Mouse (Mus musculus): ENCODE results near the gene Sh3pxd2a.

Sh3pxd2a gene

DNA sequence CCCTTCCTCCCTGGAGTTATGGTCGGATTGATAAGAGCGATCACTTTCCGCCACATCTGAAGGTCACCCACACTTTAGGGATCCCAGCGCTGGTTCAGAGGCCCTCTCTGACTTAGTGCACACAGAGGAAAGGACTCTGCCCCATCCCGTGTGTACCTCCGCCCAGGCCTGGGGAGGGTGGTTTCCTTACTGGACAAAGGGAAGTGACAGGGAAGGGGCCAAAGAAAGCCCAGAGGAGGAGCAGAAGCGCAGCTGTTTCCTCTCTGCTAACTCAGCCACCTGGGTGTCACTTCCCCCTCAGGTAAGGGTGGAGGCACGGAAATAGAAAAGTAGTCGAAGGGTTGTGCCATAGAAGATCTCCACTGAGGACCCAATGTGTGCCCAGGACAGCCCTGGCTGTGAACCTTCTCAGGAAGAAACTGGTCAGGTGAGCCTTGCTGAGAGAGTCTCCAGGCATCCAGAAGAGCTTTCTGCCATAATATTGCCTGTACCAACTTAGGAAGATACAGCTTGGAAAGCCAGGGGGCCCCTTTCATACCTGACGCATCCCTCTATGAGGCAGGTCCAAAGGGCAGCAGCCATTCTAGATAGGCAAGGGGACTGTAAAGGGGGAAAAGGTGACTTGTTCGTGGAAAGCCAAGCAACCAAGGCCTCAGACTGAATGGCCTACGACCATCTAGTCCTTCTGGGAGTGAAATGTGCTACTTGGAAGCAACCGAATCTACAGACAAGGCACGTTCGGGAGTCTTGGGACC lies 9.0 kb downstream of the Sh3pxd2a start:
- peak; percentile 43 to 73 for DNase-seq

DNA sequence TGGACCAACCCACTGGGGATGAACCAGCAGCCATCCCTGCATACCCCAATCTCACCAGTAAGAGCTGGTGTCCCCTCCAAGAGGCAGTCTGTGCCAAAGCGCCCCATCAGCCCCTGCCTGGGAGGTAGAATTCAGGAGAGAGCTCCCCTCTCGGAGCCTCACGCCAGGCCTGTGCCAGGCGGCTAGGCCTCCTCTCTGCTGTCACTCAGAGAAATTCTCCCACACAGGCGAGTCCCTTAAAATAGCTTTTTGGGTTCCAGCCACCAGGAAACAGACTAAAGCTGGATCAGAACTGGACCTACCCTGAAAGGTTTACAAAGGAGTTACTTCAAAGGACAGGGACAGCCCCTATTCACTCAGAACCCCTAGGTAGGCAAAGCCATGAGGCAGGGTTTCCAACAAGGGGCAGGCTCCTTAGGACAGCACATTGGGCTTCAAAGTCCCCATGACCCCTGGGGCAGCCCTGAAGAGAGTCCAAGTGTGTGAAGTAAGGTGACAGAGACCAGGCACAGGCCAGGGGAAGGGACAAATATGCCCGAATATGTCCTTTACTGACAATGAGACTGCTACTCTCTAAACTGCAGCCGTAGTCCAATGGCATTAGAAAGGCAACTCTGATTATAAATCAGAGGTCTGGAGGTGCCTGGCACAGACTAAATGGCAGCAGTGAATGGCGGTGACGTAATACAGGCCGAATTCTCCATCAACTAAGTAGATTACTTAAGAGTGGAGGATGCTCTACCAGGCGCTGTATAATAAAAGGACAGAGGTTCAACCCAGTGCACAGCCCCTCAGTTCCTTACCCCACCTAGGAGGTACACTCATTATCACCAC lies 9.8 kb downstream of the Sh3pxd2a start:
- DNase-seq: peak in 1 of 2 experiments; percentile 23

DNA sequence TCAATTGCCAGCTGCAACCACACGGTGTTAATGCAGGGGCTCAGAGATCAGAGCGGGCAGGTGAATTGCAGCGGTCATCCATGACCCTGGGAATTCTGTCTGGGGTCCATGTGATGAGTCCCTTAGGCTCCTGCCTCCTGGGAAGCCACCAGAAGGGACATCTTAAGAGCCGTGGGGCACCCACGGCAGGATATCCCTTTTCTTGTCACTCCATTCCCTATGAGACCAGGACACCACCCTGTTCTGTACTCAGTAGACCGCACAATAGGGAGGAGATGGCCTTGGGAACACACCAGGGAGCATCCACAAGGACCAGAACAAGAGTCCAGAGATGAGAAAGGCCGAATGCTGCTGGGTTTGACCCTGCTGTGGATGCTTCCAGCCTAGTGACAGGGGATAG lies 10.8 kb downstream of the Sh3pxd2a start:
- DNase-seq: no peak

DNA sequence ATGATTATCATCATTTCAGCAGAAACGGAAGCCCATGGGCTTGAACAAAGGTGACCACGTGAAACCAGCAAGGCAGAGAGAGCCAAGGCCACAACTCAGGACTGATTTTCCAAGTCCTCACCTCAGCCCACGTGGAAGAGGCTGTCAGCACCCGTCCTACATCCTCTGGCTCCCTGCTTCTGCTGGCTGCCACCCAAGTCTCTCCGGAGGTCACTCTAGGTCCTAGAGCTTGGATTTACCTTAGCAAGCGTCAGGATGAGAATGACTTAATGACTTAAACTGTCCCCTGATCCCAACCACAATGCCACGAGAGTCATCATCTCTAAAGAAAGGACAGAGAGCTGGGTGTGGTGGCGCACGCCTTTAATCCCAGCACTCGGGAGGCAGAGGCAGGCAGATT lies 11.5 kb downstream of the Sh3pxd2a start:
- DNase-seq: peak; percentile 81 to 89

DNA sequence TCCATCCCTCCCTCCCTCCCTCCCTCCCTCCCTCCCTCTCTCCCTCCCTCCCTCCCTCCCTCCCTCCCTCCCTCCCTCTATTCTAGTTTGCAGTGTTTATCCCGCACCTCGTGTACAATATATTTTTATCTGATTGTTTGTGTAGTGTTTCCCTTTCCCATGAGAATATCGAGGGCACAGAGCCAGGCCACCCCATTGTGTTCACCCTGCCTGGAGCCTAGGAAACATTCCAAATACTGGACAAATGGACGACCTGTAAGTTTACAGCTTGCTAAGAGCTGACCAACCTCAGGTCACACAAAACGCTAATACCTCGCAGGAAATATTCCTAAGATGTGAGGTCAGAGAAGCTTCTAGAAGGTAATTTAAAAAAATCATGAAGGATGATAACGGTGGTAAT lies 12.0 kb downstream of the Sh3pxd2a start:
- peak; percentile 73 to 74 for DNase-seq

DNA sequence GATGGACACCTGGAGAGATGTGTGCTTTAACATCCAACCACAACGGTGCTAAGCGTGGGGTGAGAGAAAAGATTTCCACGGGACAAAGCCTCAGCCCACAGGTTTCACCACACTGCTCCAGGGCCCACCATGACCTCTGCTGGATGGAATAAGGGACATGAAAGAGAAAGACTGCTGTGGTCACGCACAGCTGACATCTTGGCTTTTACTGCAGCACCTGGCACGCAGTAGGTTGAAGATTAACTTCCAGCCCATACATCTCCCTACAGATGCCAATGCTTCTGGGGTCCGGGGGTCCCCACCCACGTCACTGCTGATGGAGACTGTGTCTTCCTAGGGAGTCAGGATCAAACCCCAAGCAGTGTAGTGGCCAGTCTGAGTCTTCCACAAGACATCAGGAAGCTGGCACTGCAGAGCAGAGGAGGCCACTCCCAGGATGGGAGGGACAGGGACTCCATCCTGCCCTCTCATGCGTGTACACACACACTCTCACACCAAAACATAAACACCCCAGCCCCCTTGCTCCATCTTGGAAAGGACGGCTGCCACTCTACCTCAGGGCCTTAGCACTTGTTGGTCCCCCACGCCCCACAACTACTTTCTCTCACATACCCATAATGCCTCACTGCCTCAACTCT lies 12.6 kb downstream of the Sh3pxd2a start:
- DNase-seq: peak; percentile 40 to 71

DNA sequence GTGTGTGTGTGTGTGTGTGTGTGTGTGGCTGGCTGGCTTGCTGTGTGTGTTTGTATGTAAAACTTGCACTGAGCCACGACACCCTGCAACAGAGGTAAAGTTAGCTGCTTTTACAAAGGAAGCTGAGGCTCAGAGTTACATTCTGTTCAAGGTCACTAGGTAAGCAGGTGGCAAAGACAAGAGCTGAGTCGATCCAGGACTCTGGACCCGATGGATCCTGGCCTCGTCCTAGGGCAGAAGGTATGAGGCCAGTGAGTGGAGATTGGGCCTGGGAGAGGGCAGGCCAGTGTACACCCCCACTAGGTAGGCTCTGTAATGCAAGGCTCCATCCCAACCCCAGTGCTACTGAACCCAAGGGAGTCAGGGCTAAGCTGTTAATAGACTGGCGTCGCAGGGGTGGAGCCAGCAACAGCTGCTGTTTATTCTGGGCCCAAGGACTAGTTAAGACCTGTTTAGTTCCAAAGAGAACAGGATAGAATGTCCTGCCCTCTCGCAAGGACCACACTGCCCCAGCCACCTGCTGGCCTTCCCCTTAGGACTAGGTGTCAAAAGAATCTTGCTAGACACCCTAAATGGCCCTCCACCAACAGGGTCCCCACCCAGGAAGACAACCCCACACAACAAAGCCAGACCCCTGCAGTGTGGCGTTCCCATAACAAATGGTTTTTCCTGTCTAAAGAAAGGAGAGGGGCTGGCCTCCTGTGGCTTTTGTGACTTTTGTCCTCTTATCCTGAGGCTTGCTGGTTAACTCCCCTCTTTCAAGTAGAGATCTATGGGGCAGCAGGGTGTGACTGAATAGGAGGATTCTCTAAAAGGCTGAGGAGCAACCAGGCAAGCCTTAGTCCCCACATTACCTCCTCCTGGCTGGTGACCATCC lies 13.7 kb downstream of the Sh3pxd2a start:
- peak in 1 of 2 experiments; percentile 69 for DNase-seq

DNA sequence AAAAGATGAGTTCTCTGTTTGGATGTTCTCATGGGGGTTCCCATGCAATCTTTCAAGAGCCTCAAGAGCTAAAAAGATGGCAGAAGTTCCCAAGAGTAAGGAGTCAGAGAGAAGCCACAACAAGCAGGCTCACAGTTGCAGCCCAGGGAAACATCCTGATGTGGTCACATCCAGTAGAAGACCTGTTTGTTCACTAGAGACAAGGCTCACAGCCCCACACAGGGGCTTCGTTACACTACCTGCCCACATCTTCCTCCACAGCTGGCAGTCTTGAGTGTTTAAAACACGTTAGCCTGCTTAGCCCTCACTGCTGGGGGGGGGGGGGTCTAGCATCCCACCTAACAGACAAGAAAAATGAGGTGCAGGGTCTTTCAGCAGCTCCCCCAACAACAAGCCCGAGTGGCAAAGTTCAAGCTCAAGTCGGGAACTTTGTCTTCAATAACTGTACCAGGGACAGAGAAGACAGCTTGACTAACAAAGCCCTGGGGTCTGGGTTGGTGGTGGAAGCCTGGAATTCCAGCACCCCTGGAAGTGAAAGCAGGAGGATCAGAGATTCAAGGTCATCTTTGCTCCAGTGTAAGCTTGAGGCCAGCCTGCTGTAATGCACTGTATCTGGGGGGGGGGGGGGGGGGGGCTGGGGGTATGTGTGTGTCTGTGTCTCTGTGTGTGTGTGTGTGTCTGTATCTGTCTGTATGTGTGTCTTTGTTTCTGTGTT lies 14.5 kb downstream of the Sh3pxd2a start:
- DNase-seq: no peak

DNA sequence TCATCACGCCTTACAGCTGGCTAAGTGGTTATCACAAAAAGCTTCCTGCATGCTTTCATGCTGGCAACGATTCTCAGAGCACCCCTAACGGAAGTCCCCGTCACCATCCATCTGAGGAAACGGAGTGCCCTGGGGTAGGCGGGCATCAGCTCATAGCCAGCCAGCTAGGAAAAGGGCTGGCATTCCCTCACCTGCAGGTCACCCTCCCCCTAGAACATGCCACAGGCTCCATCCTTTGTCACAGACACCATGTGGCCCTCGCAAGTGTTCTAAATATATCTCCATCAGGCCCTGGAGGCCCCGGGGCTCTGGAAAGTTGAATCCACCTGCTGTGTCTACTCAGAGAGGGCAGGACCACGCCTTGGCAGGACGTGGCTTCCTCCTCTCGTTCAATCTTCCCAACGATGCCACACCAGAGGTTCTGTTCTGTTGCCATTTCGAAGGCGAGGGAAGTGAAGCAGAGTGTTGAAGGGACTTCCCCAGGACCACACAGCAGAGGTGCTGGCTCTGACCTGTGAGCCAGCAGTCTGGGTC lies 15.5 kb downstream of the Sh3pxd2a start:
- DNase-seq: no peak

DNA sequence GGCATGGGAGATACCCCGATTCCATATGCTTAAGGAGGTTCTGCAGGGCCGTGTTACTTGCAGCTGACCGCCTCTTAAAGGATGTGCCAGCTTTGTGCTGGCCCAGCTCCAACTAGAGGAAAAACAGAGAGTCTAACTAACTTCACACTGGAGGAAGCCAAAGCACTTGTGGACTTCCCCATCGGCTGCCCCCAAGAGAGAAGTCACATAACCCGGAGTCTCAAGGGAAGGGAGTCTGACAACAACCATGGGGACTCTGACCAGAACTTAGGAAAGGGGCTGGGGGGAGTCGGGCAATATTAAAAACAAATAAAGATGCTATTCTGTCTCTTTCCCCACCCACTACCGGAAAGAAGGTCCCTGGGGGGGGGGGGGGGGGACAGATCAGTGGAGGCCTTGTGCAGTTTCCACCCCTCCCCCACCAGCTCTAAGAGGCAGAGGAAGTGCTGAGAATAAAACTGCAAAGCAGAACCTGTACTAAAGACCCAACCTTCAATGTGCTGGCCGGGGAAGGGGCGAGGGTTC lies 17.3 kb downstream of the Sh3pxd2a start:
- DNase-seq: peak; percentile 66 to 69

DNA sequence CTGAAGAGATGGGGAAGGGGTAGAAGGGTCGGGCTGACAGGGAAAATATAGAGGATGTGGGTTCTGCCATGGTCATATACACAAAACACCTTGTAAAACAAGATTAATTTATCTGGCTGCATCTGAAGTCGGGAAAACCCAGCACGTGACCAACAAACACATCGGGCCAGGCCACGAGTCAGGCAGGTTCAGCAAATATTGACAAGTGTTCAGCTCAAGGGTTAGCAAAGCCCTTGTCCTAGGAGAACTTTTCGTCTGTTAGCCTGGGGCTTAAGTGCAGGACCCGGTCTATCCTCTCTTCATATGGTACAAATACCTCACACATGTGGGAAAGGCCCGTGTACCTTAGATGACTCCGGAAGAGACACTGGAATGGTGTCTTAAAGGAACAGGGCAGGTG lies 18.1 kb downstream of the Sh3pxd2a start:
- DNase-seq: no peak

DNA sequence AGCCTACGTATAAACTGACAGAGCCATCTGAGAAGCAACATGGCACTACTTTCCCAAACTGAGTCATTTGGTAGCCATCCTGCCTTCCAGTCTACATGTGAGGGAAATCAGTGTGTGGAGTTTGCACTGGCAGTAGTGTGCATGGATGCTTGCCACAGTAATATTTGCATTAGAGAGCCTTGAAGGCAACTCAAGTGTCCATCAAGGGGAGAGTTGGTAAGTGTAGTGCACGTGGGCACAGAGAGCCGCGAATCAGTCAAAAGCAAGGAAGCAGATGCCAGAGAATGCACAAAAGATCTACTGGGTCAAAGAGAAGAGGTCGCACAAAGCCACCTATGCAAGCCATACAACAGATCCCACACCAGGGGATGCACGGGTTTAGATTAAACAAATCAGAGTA lies 18.5 kb downstream of the Sh3pxd2a start:
- no peak for DNase-seq

DNA sequence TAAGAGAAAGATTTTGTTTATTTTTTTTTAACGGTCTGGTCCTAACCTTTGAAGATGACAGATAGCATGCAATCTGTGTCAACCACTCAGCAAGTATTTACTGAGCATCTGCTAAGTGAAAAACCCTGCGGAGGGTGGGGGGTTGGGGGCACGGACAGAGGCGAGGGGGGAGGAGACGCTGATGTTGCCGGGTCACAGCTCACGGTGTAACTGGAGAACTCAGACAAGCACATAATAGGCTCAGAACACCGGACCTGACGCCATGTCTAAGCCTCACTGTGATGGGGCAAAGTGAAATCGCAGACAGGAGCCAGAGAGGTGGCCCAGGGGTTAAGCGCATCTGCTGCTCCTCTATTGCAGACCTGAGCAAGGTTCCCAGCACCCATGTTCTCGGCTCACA lies 19.7 kb downstream of the Sh3pxd2a start:
- no peak for DNase-seq

DNA sequence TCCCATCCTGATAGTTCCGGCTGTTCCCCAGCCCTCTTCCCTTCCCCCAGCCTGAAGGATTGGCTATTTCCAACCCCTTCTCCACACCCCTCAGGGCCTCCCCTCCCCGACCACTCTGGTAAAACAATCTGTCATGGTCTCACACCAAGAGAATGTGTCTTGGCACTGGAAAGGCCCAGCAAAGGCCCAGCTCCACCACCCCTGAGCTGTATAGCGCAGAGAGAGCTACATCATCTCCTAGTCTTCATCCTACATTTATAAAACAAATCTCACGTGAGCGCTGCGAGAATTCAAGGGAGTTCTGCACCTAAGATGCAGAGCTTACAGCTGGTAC lies 21.9 kb downstream of the Sh3pxd2a start:
- DNase-seq: no peak

DNA sequence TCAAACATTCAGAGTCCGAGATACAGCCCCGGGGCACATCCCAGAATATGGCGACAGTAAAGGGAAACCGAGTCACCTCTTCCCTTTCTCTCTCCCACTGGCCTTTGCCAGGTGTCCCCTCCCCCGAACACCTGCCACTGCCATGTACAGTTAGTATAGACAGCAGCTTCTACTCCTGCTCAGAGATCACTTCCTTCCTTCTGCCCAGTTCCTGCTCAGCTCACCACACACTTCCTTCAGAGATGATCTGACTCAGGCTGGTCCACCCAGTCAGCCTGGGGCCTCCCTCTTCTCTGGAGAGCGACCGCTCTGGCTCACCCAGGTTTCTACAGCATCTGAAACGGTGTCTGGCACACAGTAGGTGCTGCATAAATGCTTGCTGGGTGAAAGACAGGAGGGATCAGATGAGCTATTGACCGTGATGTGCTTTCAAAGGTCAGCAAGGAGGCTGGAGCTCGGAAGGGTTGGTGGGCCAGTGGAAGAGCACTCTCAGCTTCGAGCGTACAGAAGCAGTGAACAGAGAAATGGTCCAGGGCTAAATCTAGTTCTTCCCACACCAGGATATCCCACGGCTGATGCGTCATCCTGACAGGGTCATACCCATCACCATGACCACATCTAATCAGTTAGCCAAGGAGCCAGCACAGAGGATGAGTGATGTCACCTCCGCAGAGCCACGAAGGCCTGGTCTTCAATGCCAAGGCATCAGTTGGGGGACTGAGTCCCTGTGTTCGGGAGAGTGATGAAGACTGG lies 22.5 kb downstream of the Sh3pxd2a start:
- no peak for DNase-seq

DNA sequence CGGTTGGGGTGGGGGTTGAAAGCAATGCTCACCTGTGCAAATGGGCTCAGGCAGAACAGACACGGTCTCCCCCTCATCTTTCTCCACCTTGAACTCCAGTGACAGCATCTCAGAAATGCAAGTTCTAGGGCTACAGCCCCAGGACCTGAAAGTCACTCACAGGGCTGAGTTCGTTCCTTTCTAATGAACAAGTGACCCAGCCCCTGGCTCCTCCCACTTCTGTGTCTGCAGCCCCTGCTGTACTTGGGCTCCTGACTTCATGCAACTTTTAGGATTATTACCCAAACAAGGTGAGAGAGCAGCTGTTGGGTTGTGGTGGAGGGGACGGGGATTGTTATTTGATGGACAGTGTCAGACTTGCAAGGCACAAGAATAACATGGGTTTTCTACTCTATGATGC lies 23.2 kb downstream of the Sh3pxd2a start:
- no peak for DNase-seq

DNA sequence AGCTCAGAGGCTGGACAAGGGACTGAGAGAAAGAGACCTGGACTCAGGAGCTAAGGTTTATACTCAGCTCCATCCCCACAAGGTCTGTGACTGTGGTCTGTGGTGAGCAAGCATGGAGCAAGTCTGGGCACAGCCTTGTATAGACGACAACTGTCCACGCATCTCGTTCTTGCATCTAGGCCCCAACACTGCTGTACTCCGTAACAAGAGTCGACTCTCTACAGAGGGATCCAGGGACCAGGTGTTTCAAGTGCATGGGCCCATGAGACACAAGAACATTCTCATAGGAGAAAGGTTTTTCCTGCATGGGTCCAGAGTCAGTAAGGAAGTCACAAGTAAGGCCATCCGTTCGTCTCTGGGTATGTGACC lies 23.8 kb downstream of the Sh3pxd2a start:
- no peak for DNase-seq

DNA sequence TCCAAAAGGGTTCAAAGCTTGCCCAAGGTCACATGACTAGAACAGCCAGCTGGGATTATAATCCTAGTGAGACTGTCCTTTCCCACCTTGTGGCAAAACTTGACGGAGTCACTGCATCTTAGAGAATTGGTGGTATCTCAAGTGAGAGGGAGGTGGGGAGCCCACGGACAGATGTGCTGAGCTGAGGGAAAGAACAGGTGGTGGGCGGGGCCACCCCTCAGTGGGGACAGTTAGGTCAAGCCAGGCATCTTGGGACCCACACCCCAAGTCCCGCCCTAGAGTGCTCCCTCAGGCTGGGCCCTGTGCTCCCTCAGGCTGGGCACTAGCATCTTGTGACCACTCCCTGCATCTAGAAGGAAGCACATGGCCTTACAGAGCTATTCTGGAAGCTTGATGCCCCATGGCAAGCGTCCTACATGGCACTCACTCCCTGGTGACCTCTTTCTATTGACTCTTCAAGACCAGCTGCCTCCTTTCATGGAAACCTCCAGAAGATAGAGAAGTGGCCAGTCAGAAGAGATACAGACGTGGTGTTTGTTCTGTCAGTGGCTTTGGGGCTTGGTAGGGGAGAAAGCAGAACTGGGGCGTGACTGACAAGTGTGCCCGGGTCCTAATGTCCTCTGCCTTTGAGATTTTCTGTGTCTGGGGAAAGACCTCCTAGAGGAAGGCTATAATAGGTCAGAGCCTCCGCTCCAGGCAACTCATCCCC lies 24.3 kb downstream of the Sh3pxd2a start:
- no peak for DNase-seq

DNA sequence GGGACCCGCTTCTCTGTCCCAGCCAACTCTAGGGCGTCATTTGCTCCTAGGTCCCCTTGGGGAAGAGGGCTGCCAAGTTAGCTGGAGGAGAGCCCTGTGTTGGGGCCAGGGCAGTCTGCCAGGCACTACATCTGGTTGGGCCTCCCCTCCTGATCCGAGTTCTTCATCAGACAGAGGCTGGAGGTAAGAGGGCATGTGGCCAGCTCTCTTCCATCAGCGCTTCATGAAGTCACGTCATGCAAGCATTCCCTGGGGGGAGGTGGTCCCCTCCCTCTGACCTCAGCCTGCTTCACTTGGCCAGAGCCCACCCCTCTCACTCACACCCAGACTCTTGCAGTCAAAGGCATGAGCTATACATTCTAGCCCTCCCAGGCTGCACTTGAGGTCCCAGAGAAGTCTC lies 25.8 kb downstream of the Sh3pxd2a start:
- peak; percentile 66 to 73 for DNase-seq

DNA sequence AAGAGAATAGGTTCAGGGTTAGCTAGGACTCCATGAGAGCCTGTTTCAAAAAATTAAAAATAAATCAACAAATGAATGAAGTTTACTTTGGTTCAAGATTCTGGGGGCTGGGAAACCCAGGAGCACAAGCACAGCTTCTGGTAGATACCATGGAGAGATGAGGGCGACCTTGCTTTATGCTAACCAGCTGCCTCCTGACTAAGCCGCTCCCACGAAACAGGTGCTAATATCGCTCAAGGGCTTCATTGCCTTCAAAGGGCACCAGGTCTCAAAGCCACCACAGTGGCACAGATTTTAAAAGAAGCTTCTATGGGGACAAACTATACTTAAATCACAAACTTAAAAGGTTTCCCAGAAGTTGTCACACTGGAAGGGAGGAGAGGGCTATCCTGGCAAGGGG lies 27.2 kb downstream of the Sh3pxd2a start:
- DNase-seq: no peak

All from kidney, postnatal 25 days (tissue).